Mouse (Mus musculus): ENCODE data around the gene Sash3. TPM values are rescaled to one million over a fixed set of nuclear protein-coding genes. Genes with fewer than 3 reads are reported as not detected.
A peak's percentile ranks its signal among the peaks of the same experiment; 100 is the strongest.

Sash3 gene
- polyA plus RNA-seq, 1 experiment from 2014 or later = 4.1 TPM

DNA sequence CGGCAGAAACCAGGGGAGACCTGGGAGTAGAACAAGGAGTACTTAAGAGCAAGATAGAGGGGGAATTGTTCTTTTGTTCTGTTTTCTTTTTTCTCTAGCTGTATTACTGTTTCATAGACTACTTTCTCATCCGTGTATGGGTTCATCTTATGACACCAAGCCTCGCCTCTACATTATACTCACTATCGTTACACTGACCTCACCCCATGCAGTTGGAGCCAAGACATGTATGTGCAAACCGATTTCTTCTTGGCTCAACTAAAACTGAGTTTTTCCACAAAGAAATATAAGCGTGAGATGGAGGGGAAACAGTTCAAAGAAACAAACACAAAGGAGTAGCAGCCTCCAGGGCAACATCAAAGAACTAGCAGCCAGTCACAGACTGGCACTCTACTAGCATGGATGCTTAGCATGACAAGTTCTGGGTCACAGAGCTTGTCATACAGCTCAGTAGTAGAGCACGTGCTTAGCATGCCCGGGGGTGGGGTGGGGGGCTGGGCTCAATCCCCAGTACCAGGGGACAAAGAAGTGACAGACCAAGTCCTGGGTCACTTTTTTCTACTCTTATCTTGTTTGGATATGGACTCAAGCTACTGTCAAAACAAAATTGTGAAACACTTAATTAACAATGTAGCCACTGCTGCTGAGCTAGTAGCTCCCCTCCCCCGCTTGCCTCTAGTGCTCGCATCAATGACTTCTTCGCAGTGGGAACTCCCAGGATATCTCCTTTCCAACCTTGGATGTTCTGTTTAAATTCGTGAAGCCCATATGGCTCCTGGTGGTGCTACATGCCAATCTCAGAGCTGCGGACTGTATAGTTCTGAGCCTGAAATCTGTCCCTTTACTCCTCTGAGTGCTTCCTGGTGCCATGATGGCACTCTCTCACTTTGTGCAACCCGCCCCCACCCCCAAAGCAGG, 47.3 kb downstream of the Sash3 start:
- H3K27ac ChIP-seq = no peak overlapping the region
- H3K9ac ChIP-seq = no peak overlapping the region
- WGBS = 78% methylated on average over 14 of the region's 14 CpGs
- H3K4me2 ChIP-seq = no peak overlapping the region
- H3K9me3 ChIP-seq = no peaks in the 10 kb centered on the region
- ATAC-seq (ENCODE audit: insufficient number of reproducible peaks, low FRiP score, low TSS enrichment, low read depth) = no peak
- H3K27me3 ChIP-seq = no peaks in the 10 kb centered on the region
- H3K4me1 ChIP-seq = no peaks in the 10 kb centered on the region
- H3K36me3 ChIP-seq = 0 out of 2 replicates have a peak, but pooled peaks cover 7% of the 10 kb centered on the region
- H3K4me3 ChIP-seq = no peak overlapping the region

DNA sequence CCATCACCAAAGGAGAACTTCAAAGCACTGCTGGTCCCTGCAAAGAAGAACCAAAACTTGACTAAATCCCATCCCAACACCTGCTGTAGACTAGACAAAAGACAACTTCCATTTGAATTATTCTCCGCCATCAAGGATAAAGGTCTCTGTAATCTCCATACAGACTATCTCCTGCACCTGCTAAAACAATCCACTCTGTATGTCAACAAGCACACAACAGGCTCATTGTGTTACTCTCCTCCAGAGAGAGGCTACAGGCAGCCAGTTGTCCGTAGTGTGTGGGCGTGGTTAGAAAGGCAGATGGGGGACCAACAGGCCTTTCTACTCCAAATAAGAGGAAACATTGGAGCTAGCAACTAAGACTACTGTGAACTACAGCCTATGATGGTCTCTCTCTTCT, 51.6 kb downstream of the Sash3 start:
- no peaks in the 10 kb centered on the region for H3K27me3 ChIP-seq
- no peak overlapping the region for H3K4me2 ChIP-seq
- no peaks in the 10 kb centered on the region for H3K4me1 ChIP-seq
- no peaks in the 10 kb centered on the region for H3K9me3 ChIP-seq
- H3K9ac ChIP-seq = no peak overlapping the region
- no peak for ATAC-seq (ENCODE audit: insufficient number of reproducible peaks, low FRiP score, low TSS enrichment, low read depth)
- H3K27ac ChIP-seq = no peak overlapping the region
- no peak overlapping the region for H3K4me3 ChIP-seq
- 0 out of 2 replicates have a peak, but pooled peaks cover 3% of the 10 kb centered on the region for H3K36me3 ChIP-seq
- WGBS = 91% methylated on average over 3 of the region's 3 CpGs

GRCm38 (mm10) chrX:48199026-48199425, 52.8 kb downstream of the Sash3 start:
- H3K27ac ChIP-seq = no peak overlapping the region
- no peak overlapping the region for H3K4me3 ChIP-seq
- H3K4me1 ChIP-seq = no peaks in the 10 kb centered on the region
- 100% methylated on average over 2 of the region's 2 CpGs for WGBS
- H3K9ac ChIP-seq = no peak overlapping the region
- 0 out of 2 replicates have a peak, but pooled peaks cover 3% of the 10 kb centered on the region for H3K36me3 ChIP-seq
- no peak for ATAC-seq (ENCODE audit: insufficient number of reproducible peaks, low FRiP score, low TSS enrichment, low read depth)
- H3K9me3 ChIP-seq = no peaks in the 10 kb centered on the region
- no peaks in the 10 kb centered on the region for H3K27me3 ChIP-seq
- H3K4me2 ChIP-seq = no peak overlapping the region

DNA sequence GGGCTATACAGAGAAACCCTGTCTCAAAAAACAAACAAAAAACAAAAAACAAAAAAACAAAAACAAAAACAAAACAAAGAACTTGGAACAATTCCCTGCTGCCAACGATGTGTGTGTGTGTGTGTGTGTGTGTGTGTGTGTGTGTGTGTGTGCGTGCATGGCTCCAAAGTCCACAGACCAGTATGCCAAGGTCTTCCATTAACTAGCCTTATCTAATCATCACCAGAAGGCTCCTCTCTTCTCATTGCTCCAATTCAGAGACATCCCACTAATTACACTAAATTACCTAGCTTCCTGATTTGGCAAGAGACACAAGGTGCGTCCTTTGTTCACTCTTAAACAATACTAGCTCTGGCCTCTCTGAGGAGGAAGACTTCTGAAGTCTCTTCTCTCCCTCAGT, 54.5 kb downstream of the Sash3 start:
- no peak overlapping the region for H3K4me2 ChIP-seq
- H3K9me3 ChIP-seq = no peaks in the 10 kb centered on the region
- H3K4me1 ChIP-seq = no peaks in the 10 kb centered on the region
- H3K9ac ChIP-seq = no peak overlapping the region
- WGBS = 82% methylated on average over 3 of the region's 3 CpGs
- H3K4me3 ChIP-seq = no peak overlapping the region
- no peaks in the 10 kb centered on the region for H3K27me3 ChIP-seq
- ATAC-seq (ENCODE audit: insufficient number of reproducible peaks, low FRiP score, low TSS enrichment, low read depth) = no peak
- H3K27ac ChIP-seq = no peak overlapping the region
- no peaks in the 10 kb centered on the region for H3K36me3 ChIP-seq

DNA sequence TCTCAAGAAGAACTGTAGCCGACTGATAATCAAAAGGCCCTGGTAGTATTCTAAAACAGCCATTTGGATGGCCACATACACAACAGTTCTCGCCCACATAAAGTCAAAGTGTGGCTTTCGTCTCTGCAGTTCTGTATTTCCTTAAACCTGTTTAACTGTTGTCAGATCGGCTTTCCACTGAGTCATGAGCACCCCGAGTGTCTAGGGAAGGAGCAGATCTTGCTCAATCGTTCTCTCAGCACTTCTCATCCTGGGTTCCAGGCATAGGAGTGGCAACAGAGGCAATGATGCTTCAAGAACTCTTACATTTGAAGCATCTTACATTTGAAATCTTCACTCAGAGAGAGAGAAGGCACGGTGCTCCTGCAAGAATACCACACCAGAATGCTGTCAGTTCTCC, 55.7 kb downstream of the Sash3 start:
- Histone ChIP-seq H3K36me3 (no peaks in the 10 kb centered on the region), H3K4me2 (no peak overlapping the region), H3K9ac (no peak overlapping the region), H3K4me1 (no peaks in the 10 kb centered on the region), H3K27ac (no peak overlapping the region), H3K27me3 (no peaks in the 10 kb centered on the region), H3K4me3 (no peak overlapping the region), H3K9me3 (no peaks in the 10 kb centered on the region)
- WGBS = 81% methylated on average over 7 of the region's 7 CpGs
- ATAC-seq (ENCODE audit: insufficient number of reproducible peaks, low FRiP score, low TSS enrichment, low read depth) = no peak

- Histone ChIP-seq H3K27ac (no peak overlapping the region), H3K4me1 (no peaks in the 10 kb centered on the region), H3K27me3 (no peaks in the 10 kb centered on the region), H3K9ac (no peak overlapping the region), H3K9me3 (no peaks in the 10 kb centered on the region), H3K4me2 (no peak overlapping the region), H3K4me3 (no peak overlapping the region), H3K36me3 (no peaks in the 10 kb centered on the region)
- WGBS = 88% methylated on average over 7 of the region's 7 CpGs
- ATAC-seq (ENCODE audit: insufficient number of reproducible peaks, low FRiP score, low TSS enrichment, low read depth) = no peak
These were observed 56.2 kb downstream of the Sash3 start for GRCm38 (mm10) chrX:48202436-48202835.

DNA sequence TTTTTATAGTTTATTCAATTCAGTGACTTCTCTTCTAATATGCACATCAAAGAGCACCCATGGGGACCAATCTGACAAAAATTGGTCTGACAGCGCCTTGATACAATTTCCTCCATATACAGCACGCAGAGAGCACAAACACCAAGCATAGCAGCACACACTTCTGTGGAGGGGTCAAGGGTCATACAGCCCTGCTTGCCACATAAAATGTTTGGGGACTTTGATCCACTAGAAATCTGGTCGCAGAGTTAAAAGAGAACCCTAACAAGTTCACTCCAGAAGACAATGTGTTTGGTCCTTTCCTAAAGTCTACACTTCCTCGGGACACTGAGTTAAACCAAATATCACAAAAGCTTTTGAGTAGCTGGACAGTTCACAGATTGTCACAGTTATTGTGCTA, 56.8 kb downstream of the Sash3 start:
- Histone ChIP-seq H3K9me3 (no peaks in the 10 kb centered on the region), H3K4me1 (no peaks in the 10 kb centered on the region), H3K4me2 (no peak overlapping the region), H3K36me3 (no peaks in the 10 kb centered on the region), H3K9ac (no peak overlapping the region), H3K27me3 (no peaks in the 10 kb centered on the region), H3K27ac (no peak overlapping the region), H3K4me3 (no peak overlapping the region)
- 67% methylated on average over 4 of the region's 4 CpGs for WGBS
- no peak for ATAC-seq (ENCODE audit: insufficient number of reproducible peaks, low FRiP score, low TSS enrichment, low read depth)

DNA sequence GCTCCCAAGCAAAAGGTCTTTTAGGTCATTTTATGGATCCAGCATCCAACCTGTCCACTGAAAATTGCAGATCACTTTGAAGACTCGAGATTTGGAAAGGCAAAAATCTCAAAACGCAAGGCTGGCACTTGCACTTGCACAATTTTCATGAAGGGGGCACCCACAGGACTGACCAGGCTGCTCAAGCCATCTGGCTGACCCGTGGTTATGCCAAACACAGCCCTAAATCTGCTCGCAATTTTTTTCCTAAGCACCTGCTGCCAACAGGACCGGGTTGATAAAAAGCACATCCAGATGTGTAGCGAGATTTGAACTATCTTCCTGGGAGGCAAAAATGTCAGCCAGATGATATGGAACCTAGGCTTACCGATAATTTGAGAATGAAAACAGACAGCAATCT, 57.5 kb downstream of the Sash3 start:
- no peak for ATAC-seq (ENCODE audit: insufficient number of reproducible peaks, low FRiP score, low TSS enrichment, low read depth)
- no peak overlapping the region for H3K27ac ChIP-seq
- WGBS = 67% methylated on average over 7 of the region's 7 CpGs
- H3K9me3 ChIP-seq = no peaks in the 10 kb centered on the region
- H3K4me2 ChIP-seq = no peak overlapping the region
- no peak overlapping the region for H3K9ac ChIP-seq
- no peaks in the 10 kb centered on the region for H3K4me1 ChIP-seq
- H3K36me3 ChIP-seq = no peaks in the 10 kb centered on the region
- H3K27me3 ChIP-seq = no peaks in the 10 kb centered on the region
- H3K4me3 ChIP-seq = no peak overlapping the region

- no peak overlapping the region for H3K27ac ChIP-seq
- no peak overlapping the region for H3K4me3 ChIP-seq
- H3K4me2 ChIP-seq = no peak overlapping the region
- H3K9me3 ChIP-seq = no peaks in the 10 kb centered on the region
- H3K4me1 ChIP-seq = no peaks in the 10 kb centered on the region
- no peak for ATAC-seq (ENCODE audit: insufficient number of reproducible peaks, low FRiP score, low TSS enrichment, low read depth)
- 69% methylated on average over 6 of the region's 6 CpGs for WGBS
- H3K36me3 ChIP-seq = no peaks in the 10 kb centered on the region
- no peak overlapping the region for H3K9ac ChIP-seq
- H3K27me3 ChIP-seq = no peaks in the 10 kb centered on the region
These were observed 58.2 kb downstream of the Sash3 start for GRCm38 (mm10) chrX:48204469-48204868.

- Histone ChIP-seq H3K27ac (peak overlapping the region; percentile 73), H3K9ac (peak overlapping the region; percentile 48; the same call in 1 of the 2 replicates), H3K4me3 (peak overlapping the region; percentile 63), H3K4me1 (no peaks in the 10 kb centered on the region), H3K36me3 (no peaks in the 10 kb centered on the region), H3K4me2 (peak overlapping the region; percentile 46), H3K27me3 (no peaks in the 10 kb centered on the region), H3K9me3 (no peaks in the 10 kb centered on the region)
- WGBS = 21% methylated on average over 36 of the region's 36 CpGs
- ATAC-seq (ENCODE audit: insufficient number of reproducible peaks, low FRiP score, low TSS enrichment, low read depth) = peak; percentile 82
These were observed 61.7 kb downstream of the Sash3 start for GRCm38 (mm10) chrX:48207761-48208487.

GRCm38 (mm10) chrX:48208519-48209185, 62.4 kb downstream of the Sash3 start, which contains the start of gene Zdhhc9:
Gene Zdhhc9, minus strand, starts transcription at chrX:48208878.
- ATAC-seq (ENCODE audit: insufficient number of reproducible peaks, low FRiP score, low TSS enrichment, low read depth) = peak; percentile 98

More at GRCm38 (mm10) chrX:48208519-48209185, 62.4 kb downstream of the Sash3 start, which contains the start of gene Zdhhc9:
- peak within 1 kb of the TSS; percentile 48; the same call in 1 of the 2 replicates for H3K9ac ChIP-seq
- H3K4me2 ChIP-seq = peak within 1 kb of the TSS; percentile 46
- peak within 1 kb of the TSS; percentile 63 for H3K4me3 ChIP-seq
- H3K4me1 ChIP-seq = no peaks in the 10 kb centered on the region
- H3K9me3 ChIP-seq = no peaks in the 10 kb centered on the region
- WGBS = 18% methylated on average over 34 of the region's 34 CpGs
- no peaks in the 10 kb centered on the region for H3K27me3 ChIP-seq
- peak within 1 kb of the TSS; percentile 73 for H3K27ac ChIP-seq
- H3K36me3 ChIP-seq = no peaks in the 10 kb centered on the region

Measured in limb, embryonic 15.5 days (tissue).